Mouse (Mus musculus): ENCODE data around the gene Agtrap. TPM values are rescaled to one million over a fixed set of nuclear protein-coding genes. Genes with fewer than 3 reads are reported as not detected.
"Not testable (repeated sequence)": the region's sequence is repeated elsewhere in the genome, so short reads cannot be mapped to it uniquely, and the experiment has no call there.

Agtrap gene
- polyA plus RNA-seq, 1 experiment: 20.9 TPM

DNA sequence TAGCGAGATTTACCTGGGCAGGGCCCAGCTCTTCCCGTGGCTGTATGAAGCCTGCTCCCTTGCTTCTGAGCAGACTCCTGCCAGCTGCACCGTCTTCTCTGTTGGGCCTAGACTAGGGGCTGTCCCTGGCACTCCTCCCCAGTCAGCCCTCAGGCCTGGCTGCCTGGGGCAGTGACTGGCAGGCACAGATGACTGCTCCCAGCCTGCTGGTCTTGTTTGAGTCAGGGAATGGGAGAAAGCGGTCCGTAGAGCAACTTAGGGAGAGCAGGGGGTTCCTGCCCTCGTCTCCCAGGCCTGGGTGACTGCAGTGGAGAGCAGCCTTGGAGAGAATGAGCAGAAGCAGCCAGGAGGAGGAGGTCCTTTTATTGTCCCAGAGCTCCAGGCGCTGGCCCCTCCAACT lies 31.6 kb downstream of the Agtrap start:
- no peak for TF ChIP-seq CTCF (IDR thresholded peaks at IDR 0.05; ENCODE audit: control insufficient read depth, insufficient read depth, low read length)
- Histone ChIP-seq H3K4me1 (ENCODE audit: control insufficient read depth, insufficient read depth, low read length) (no peaks in the 10 kb centered on the region), H3K27ac (ENCODE audit: control insufficient read depth, insufficient read depth, low read depth, low read length, poor library complexity) (no peak overlapping the region), H3K4me3 (replicated peaks; ENCODE audit: control insufficient read depth, low read depth, low read length) (no peak overlapping the region)
- WGBS: 88% methylated on average over 7 of the region's 7 CpGs

GRCm38 (mm10) chr4:148054961-148055695 lies 32.7 kb downstream of the Agtrap start:
- TF ChIP-seq POLR2A (IDR thresholded peaks at IDR 0.05; ENCODE audit: borderline replicate concordance, control insufficient read depth, low read depth, low read length) (no peak), CTCF (IDR thresholded peaks at IDR 0.05; ENCODE audit: control insufficient read depth, insufficient read depth, low read length) (no peak)
- no peaks in the 10 kb centered on the region for H3K4me1 ChIP-seq (ENCODE audit: control insufficient read depth, insufficient read depth, low read length)
- WGBS: 89% methylated on average over 21 of the region's 21 CpGs
- no peak overlapping the region for H3K27ac ChIP-seq (ENCODE audit: control insufficient read depth, insufficient read depth, low read depth, low read length, poor library complexity)
- no peak overlapping the region for H3K4me3 ChIP-seq (replicated peaks; ENCODE audit: control insufficient read depth, low read depth, low read length)

DNA sequence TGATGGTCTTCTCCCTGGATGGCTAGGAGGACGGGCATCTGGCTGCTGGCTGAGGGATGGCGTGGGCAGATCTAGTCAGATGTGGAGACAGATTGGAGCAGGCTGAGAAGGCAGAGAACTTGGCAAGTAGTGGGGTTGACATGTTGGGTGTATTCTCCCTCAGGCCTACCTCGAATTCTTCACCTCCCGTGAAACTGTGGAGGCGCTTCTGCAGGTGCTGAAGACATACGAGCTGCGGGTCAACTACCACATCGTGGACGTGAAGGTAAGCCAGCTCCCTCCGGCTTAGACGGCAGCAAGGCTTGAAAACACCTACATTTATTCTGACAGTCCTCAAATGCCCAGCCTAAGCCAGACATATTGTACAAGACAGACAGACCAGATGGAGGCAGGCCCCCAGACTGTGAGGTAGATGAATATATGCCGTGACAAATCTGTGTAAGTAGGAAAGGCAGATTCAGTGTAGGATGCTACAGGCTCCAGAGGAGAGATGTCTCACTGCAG lies 34.4 kb downstream of the Agtrap start:
- no peak overlapping the region for H3K27ac ChIP-seq (ENCODE audit: control insufficient read depth, insufficient read depth, low read depth, low read length, poor library complexity)
- no peak overlapping the region for H3K4me3 ChIP-seq (replicated peaks; ENCODE audit: control insufficient read depth, low read depth, low read length)
- no peaks in the 10 kb centered on the region for H3K4me1 ChIP-seq (ENCODE audit: control insufficient read depth, insufficient read depth, low read length)
- TF ChIP-seq POLR2A (IDR thresholded peaks at IDR 0.05; ENCODE audit: borderline replicate concordance, control insufficient read depth, low read depth, low read length): no peak
- no peak for TF ChIP-seq CTCF (IDR thresholded peaks at IDR 0.05; ENCODE audit: control insufficient read depth, insufficient read depth, low read length)
- WGBS: 89% methylated on average over 12 of the region's 12 CpGs

- Histone ChIP-seq H3K27ac (ENCODE audit: control insufficient read depth, insufficient read depth, low read depth, low read length, poor library complexity) (no peak overlapping the region), H3K4me3 (replicated peaks; ENCODE audit: control insufficient read depth, low read depth, low read length) (no peak overlapping the region), H3K4me1 (ENCODE audit: control insufficient read depth, insufficient read depth, low read length) (no peaks in the 10 kb centered on the region)
- 88% methylated on average over 2 of the region's 2 CpGs for WGBS
- TF ChIP-seq POLR2A (IDR thresholded peaks at IDR 0.05; ENCODE audit: borderline replicate concordance, control insufficient read depth, low read depth, low read length) (no peak), CTCF (IDR thresholded peaks at IDR 0.05; ENCODE audit: control insufficient read depth, insufficient read depth, low read length) (no peak)
These were observed 34.9 kb downstream of the Agtrap start for GRCm38 (mm10) chr4:148052976-148053375.

- TF ChIP-seq CTCF (IDR thresholded peaks at IDR 0.05; ENCODE audit: control insufficient read depth, insufficient read depth, low read length) (no peak), POLR2A (IDR thresholded peaks at IDR 0.05; ENCODE audit: borderline replicate concordance, control insufficient read depth, low read depth, low read length) (no peak)
- 92% methylated on average over 11 of the region's 11 CpGs for WGBS
- no peaks in the 10 kb centered on the region for H3K4me1 ChIP-seq (ENCODE audit: control insufficient read depth, insufficient read depth, low read length)
These were observed 35.9 kb downstream of the Agtrap start for GRCm38 (mm10) chr4:148051886-148052285.

GRCm38 (mm10) chr4:148051046-148051776 lies 36.6 kb downstream of the Agtrap start:
- 96% methylated on average over 13 of the region's 13 CpGs for WGBS
- no peaks in the 10 kb centered on the region for H3K4me1 ChIP-seq (ENCODE audit: control insufficient read depth, insufficient read depth, low read length)
- TF ChIP-seq POLR2A (IDR thresholded peaks at IDR 0.05; ENCODE audit: borderline replicate concordance, control insufficient read depth, low read depth, low read length) (no peak), CTCF (IDR thresholded peaks at IDR 0.05; ENCODE audit: control insufficient read depth, insufficient read depth, low read length) (no peak)
- no peak overlapping the region for H3K4me3 ChIP-seq (replicated peaks; ENCODE audit: control insufficient read depth, low read depth, low read length)
- H3K27ac ChIP-seq (ENCODE audit: control insufficient read depth, insufficient read depth, low read depth, low read length, poor library complexity): no peak overlapping the region

More at GRCm38 (mm10) chr4:148051886-148052285, 35.9 kb downstream of the Agtrap start:
- no peak overlapping the region for H3K27ac ChIP-seq (ENCODE audit: control insufficient read depth, insufficient read depth, low read depth, low read length, poor library complexity)
- H3K4me3 ChIP-seq (replicated peaks; ENCODE audit: control insufficient read depth, low read depth, low read length): no peak overlapping the region

GRCm38 (mm10) chr4:148050396-148050914 lies 37.4 kb downstream of the Agtrap start:
- H3K4me3 ChIP-seq (replicated peaks; ENCODE audit: control insufficient read depth, low read depth, low read length); H3K4me1 ChIP-seq (ENCODE audit: control insufficient read depth, insufficient read depth, low read length); H3K27ac ChIP-seq (ENCODE audit: control insufficient read depth, insufficient read depth, low read depth, low read length, poor library complexity): not testable (repeated sequence)
- 92% methylated on average over 3 of the region's 3 CpGs for WGBS

GRCm38 (mm10) chr4:148046450-148047031 lies 41.3 kb downstream of the Agtrap start:
- 43% methylated on average over 4 of the region's 4 CpGs for WGBS
- H3K4me3 ChIP-seq (replicated peaks; ENCODE audit: control insufficient read depth, low read depth, low read length): no peak overlapping the region
- H3K4me1 ChIP-seq (ENCODE audit: control insufficient read depth, insufficient read depth, low read length): no peaks in the 10 kb centered on the region
- peak overlapping the region; percentile 50; the same call in 1 of the 2 replicates for H3K27ac ChIP-seq (ENCODE audit: control insufficient read depth, insufficient read depth, low read depth, low read length, poor library complexity)
- TF ChIP-seq POLR2A (IDR thresholded peaks at IDR 0.05; ENCODE audit: borderline replicate concordance, control insufficient read depth, low read depth, low read length) (no peak), CTCF (IDR thresholded peaks at IDR 0.05; ENCODE audit: control insufficient read depth, insufficient read depth, low read length) (no peak)
